ENCODE assay signal across 25 mouse cellular contexts in the genomic region with DNA sequence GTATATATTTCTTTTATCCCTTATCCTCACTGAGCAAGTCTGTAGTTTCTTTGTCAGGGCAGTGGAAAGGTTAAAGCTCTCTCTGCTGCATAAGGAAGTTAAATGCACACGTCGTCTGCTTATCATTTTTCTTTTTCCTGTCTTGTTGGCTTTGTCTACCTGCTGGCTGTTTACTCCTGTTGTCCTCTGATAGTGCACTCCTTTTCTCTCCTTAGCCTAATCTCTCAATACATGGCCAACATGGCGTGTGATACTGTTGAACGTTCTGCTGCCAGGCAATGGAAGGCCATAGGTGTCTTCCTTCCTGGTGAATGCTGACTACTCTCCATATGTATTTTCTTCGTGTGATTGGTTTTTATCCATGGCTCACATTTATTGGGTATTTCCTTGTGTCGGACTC.
A peak's percentile ranks its signal among the peaks of the same experiment; 100 is the strongest.
DNase-seq lines count a peak whose midpoint lies in the region; ATAC-seq and TF ChIP-seq lines count a peak whose summit lies in the region.
"Had no signal": no experiment of that assay in that cellular context is flagged by ENCODE, and none has a peak within 500 bp of the region (broad histone marks: within the 10 kb centered on the region; RNA-seq: fewer than 3 reads in every experiment).

No protein-coding gene starts in this region.

- H3K4me2 ChIP-seq in liver, embryonic 12.5 days = peak overlapping the region; percentile 38
- H3K4me2 ChIP-seq in liver, postnatal 0 days (ENCODE audit: low read depth, low read length) = no peak overlapping the region
- H3K4me2 ChIP-seq: forebrain, embryonic 13.5 days; heart, embryonic 11.5 days; hindbrain, embryonic 13.5 days; limb, embryonic 13.5 days; lung, embryonic 14.5 days; midbrain, embryonic 12.5 days had no signal

- ATAC-seq in G1E (ENCODE audit: extremely low read depth, insufficient number of reproducible peaks, low FRiP score, poor library complexity, severe bottlenecking) = peak; percentile 54; the same call in 1 of the 2 replicates
- ATAC-seq in liver, embryonic 12.5 days = peak; percentile 82
- peak; percentile 40; the same call in 1 of the 2 replicates for ATAC-seq in liver, postnatal 0 days
- ATAC-seq: forebrain, embryonic 13.5 days; intestine, embryonic 16.5 days had no signal

- peak; percentile 92 for TF ChIP-seq EP300 in liver, postnatal 0 days (IDR thresholded peaks at IDR 0.05; ENCODE audit: low read depth)

- peak overlapping the region; percentile 54; the same call in 1 of the 2 replicates for H3K27ac ChIP-seq in liver, embryonic 12.5 days
- no peak overlapping the region for H3K27ac ChIP-seq in liver, postnatal 0 days (ENCODE audit: low read depth)
- no peak overlapping the region for H3K27ac ChIP-seq in limb, embryonic 10.5 days
- H3K27ac ChIP-seq: forebrain, embryonic 13.5 days; hindbrain, embryonic 13.5 days; limb, embryonic 13.5 days; midbrain, embryonic 12.5 days had no signal

- no peak overlapping the region for H3K4me3 ChIP-seq in G1E (ENCODE audit: low read depth, low read length)
- H3K4me3 ChIP-seq in liver, embryonic 12.5 days = no peak overlapping the region
- H3K4me3 ChIP-seq in liver, postnatal 0 days (ENCODE audit: low read depth, low read length) = no peak overlapping the region
- no peak overlapping the region for H3K4me3 ChIP-seq in limb, embryonic 10.5 days
- H3K4me3 ChIP-seq: forebrain, embryonic 13.5 days; hindbrain, embryonic 13.5 days; limb, embryonic 13.5 days; midbrain, embryonic 12.5 days had no signal

- H3K4me1 ChIP-seq in G1E (ENCODE audit: insufficient read depth, low read depth, low read length) = peaks cover 16% of the 10 kb centered on the region
- H3K4me1 ChIP-seq in liver, embryonic 12.5 days = peaks cover 71% of the 10 kb centered on the region
- H3K4me1 ChIP-seq in liver, postnatal 0 days (ENCODE audit: insufficient read depth) = peaks cover 16% of the 10 kb centered on the region
- H3K4me1 ChIP-seq in limb, embryonic 10.5 days = peaks cover 23% of the 10 kb centered on the region
- H3K4me1 ChIP-seq: forebrain, embryonic 13.5 days; hindbrain, embryonic 13.5 days; limb, embryonic 13.5 days; midbrain, embryonic 12.5 days had no signal

- no peak for TF ChIP-seq CTCF in G1E (IDR thresholded peaks at IDR 0.05; ENCODE audit: low read depth, low read length)
- no peak for TF ChIP-seq CTCF in liver, postnatal 0 days (IDR thresholded peaks at IDR 0.05; ENCODE audit: low read depth)

- H3K36me3 ChIP-seq in G1E (replicated peaks) = no peaks in the 10 kb centered on the region
- H3K36me3 ChIP-seq in liver, embryonic 12.5 days = no peaks in the 10 kb centered on the region
- no peaks in the 10 kb centered on the region for H3K36me3 ChIP-seq in liver, postnatal 0 days (replicated peaks; ENCODE audit: insufficient read depth, low read length)
- no peaks in the 10 kb centered on the region for H3K36me3 ChIP-seq in limb, embryonic 10.5 days
- H3K36me3 ChIP-seq: hindbrain, embryonic 13.5 days; limb, embryonic 13.5 days; midbrain, embryonic 12.5 days had no signal

- no peak for DNase-seq in G1E (ENCODE audit: low spot score)
- DNase-seq in c-Kit-positive CD71-positive TER-119-positive erythroid progenitor cells, embryonic 14.5 days (ENCODE audit: low spot score) = peak; percentile 36
- DNase-seq in liver, postnatal 0 days = no peak
- DNase-seq in limb, embryonic 10.5 days (ENCODE audit: low spot score) = no peak
- no peak for DNase-seq in thymus, postnatal 4 days
- no peak for DNase-seq in kidney, adult 18-20 months
- no peak for DNase-seq in thymus, postnatal 10 days (ENCODE audit: low spot score in 2 of 2)
- DNase-seq: adrenal gland, adult 2 months; adrenal gland, postnatal 36 days; cerebellum, adult 9-11 months; gastrocnemius, postnatal 25 days; heart, adult 18-20 months; heart, postnatal 4 days; kidney, adult 9 months; kidney, postnatal 14 days; layer of hippocampus, adult 9-11 months; lung, embryonic 14.5 days; lung, postnatal 14 days had no signal

- no peak overlapping the region for H3K9ac ChIP-seq in liver, embryonic 12.5 days
- no peak overlapping the region for H3K9ac ChIP-seq in liver, postnatal 0 days (replicated peaks)
- H3K9ac ChIP-seq: forebrain, embryonic 13.5 days; hindbrain, embryonic 13.5 days; limb, embryonic 13.5 days; lung, embryonic 14.5 days; midbrain, embryonic 12.5 days had no signal

- no peaks in the 10 kb centered on the region for H3K9me3 ChIP-seq in G1E (replicated peaks)
- no peaks in the 10 kb centered on the region for H3K9me3 ChIP-seq in liver, embryonic 12.5 days (replicated peaks)
- H3K9me3 ChIP-seq in liver, postnatal 0 days (ENCODE audit: low read length) = no peaks in the 10 kb centered on the region
- no peaks in the 10 kb centered on the region for H3K9me3 ChIP-seq in limb, embryonic 10.5 days (replicated peaks)
- H3K9me3 ChIP-seq: forebrain, embryonic 13.5 days; hindbrain, embryonic 13.5 days; limb, embryonic 13.5 days; midbrain, embryonic 12.5 days had no signal

- H3K27me3 ChIP-seq in G1E (ENCODE audit: insufficient read depth, low read length) = peaks cover 6% of the 10 kb centered on the region
- no peaks in the 10 kb centered on the region for H3K27me3 ChIP-seq in liver, embryonic 12.5 days (replicated peaks)
- H3K27me3 ChIP-seq in liver, postnatal 0 days (ENCODE audit: insufficient read depth, low read length) = no peaks in the 10 kb centered on the region
- no peaks in the 10 kb centered on the region for H3K27me3 ChIP-seq in limb, embryonic 10.5 days (ENCODE audit: low read depth, poor library complexity, severe bottlenecking)
- H3K27me3 ChIP-seq: forebrain, embryonic 13.5 days; hindbrain, embryonic 13.5 days; limb, embryonic 13.5 days; midbrain, embryonic 12.5 days had no signal

- WGBS in liver, embryonic 12.5 days (ENCODE audit: insufficient replicate concordance) = 14% methylated on average over 6 of the region's 6 CpGs
- 47% methylated on average over 6 of the region's 6 CpGs for WGBS in liver, postnatal 0 days (ENCODE audit: insufficient replicate concordance)
- 96% methylated on average over 6 of the region's 6 CpGs for WGBS in limb, embryonic 10.5 days
